Mouse (Mus musculus): ENCODE data around the gene Krt72. TPM values are rescaled to one million over a fixed set of nuclear protein-coding genes. Genes with fewer than 3 reads are reported as not detected.

Gene Krt72
- total RNA-seq (2014; rRNA removed) (not detected in 2 replicates), polyA plus RNA-seq (2012; rRNA removed) (not detected in 2 replicates)

DNA sequence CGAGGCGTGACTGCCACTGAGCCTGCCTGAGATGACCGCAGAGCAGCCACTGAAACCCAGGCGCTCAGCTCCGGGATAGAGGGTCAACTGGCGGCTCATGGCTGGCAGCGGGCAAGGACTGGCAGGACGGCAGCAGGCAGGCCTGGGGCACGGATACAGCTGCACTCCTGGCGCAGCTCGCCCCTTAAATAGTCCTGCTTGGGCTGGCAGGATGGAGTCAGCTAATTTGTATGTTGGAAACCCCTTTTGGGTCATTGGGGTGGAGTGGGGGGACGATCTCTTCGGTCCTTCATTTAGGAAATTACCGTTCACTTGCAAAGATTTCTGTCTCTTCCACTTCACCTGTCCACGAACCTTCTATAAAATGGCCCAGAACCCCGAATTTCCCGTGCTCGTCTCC, at the start of gene Krt72:
Krt72 (minus strand) TSS at position 101 of the 400 bp plus-strand sequence.
- no peak for DNase-seq (ENCODE audit: extremely low read depth, low read depth, low spot score)

GRCm38 (mm10) chr15:101834784-101835328, 48.6 kb upstream of the Krt72 start:
- TF ChIP-seq POLR2A (IDR thresholded peaks at IDR 0.05; ENCODE audit: extremely low read depth, insufficient read depth, low read length): no peak
- no peak for TF ChIP-seq CTCF (IDR thresholded peaks at IDR 0.05; ENCODE audit: low read depth, low read length)
- H3K9ac ChIP-seq (ENCODE audit: low read depth, low read length): no peak overlapping the region
- H3K4me1 ChIP-seq (ENCODE audit: control insufficient read depth, insufficient read depth, low read length): no peaks in the 10 kb centered on the region
- H3K27me3 ChIP-seq (ENCODE audit: control insufficient read depth, insufficient read depth, low read length): peaks cover 3% of the 10 kb centered on the region; the same call in 1 of the 2 replicates
- no peak overlapping the region for H3K27ac ChIP-seq (replicated peaks; ENCODE audit: insufficient read depth, low read depth, low read length)
- H3K4me3 ChIP-seq (ENCODE audit: insufficient read depth, low read depth, low read length): no peak overlapping the region
- 46% methylated on average over 5 of the region's 5 CpGs for WGBS
- H3K79me2 ChIP-seq (ENCODE audit: control insufficient read depth, insufficient read depth, low read length): no peaks in the 10 kb centered on the region
- no peak for DNase-seq (ENCODE audit: extremely low read depth, low read depth, low spot score)
- no peaks in the 10 kb centered on the region for H3K36me3 ChIP-seq (ENCODE audit: control insufficient read depth, insufficient read depth, low read length)

More for the DNA sequence above, at the start of gene Krt72:
- no peaks in the 10 kb centered on the region for H3K27me3 ChIP-seq (ENCODE audit: control insufficient read depth, insufficient read depth, low read length)
- H3K4me3 ChIP-seq (ENCODE audit: insufficient read depth, low read depth, low read length): no peak within 1 kb of the TSS
- no peaks in the 10 kb centered on the region for H3K36me3 ChIP-seq (ENCODE audit: control insufficient read depth, insufficient read depth, low read length)
- WGBS: 85% methylated on average over 18 of the region's 18 CpGs
- no peak within 1 kb of the TSS for H3K27ac ChIP-seq (replicated peaks; ENCODE audit: insufficient read depth, low read depth, low read length)
- H3K79me2 ChIP-seq (ENCODE audit: control insufficient read depth, insufficient read depth, low read length): no peaks in the 10 kb centered on the region
- no peaks in the 10 kb centered on the region for H3K4me1 ChIP-seq (ENCODE audit: control insufficient read depth, insufficient read depth, low read length)
- no peak within 1 kb of the TSS for H3K9ac ChIP-seq (ENCODE audit: low read depth, low read length)
- TF ChIP-seq POLR2A (IDR thresholded peaks at IDR 0.05; ENCODE audit: extremely low read depth, insufficient read depth, low read length): no peak
- no peak for TF ChIP-seq CTCF (IDR thresholded peaks at IDR 0.05; ENCODE audit: low read depth, low read length)

DNA sequence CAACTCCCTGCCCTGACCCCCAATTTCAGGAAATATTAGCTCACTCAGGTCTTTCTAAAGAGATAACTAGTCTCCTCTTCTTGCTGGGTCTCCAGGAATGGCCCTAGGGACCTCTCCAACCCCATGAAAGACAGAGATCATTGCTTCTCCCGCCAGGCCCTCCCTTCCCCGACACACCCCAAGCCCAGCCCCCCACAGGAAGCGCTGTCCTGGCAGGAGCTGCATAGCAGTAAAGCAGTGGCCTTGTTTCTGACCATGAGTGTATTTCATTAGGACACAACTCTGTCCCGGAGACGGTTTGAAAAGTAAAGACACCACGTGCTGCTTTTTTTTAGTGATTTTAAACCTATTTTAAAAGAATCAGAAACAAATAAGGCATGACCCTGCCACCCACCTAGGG, 46.9 kb upstream of the Krt72 start:
- H3K79me2 ChIP-seq (ENCODE audit: control insufficient read depth, insufficient read depth, low read length): no peaks in the 10 kb centered on the region
- WGBS: 46% methylated on average over 6 of the region's 6 CpGs
- DNase-seq (ENCODE audit: extremely low read depth, low read depth, low spot score): no peak
- H3K36me3 ChIP-seq (ENCODE audit: control insufficient read depth, insufficient read depth, low read length): no peaks in the 10 kb centered on the region
- no peak overlapping the region for H3K27ac ChIP-seq (replicated peaks; ENCODE audit: insufficient read depth, low read depth, low read length)
- no peak overlapping the region for H3K9ac ChIP-seq (ENCODE audit: low read depth, low read length)
- TF ChIP-seq POLR2A (IDR thresholded peaks at IDR 0.05; ENCODE audit: extremely low read depth, insufficient read depth, low read length) (no peak), CTCF (IDR thresholded peaks at IDR 0.05; ENCODE audit: low read depth, low read length) (no peak)
- no peaks in the 10 kb centered on the region for H3K4me1 ChIP-seq (ENCODE audit: control insufficient read depth, insufficient read depth, low read length)
- H3K4me3 ChIP-seq (ENCODE audit: insufficient read depth, low read depth, low read length): no peak overlapping the region
- H3K27me3 ChIP-seq (ENCODE audit: control insufficient read depth, insufficient read depth, low read length): peaks cover 3% of the 10 kb centered on the region; the same call in 1 of the 2 replicates

- Histone ChIP-seq H3K4me1 (ENCODE audit: control insufficient read depth, insufficient read depth, low read length) (no peaks in the 10 kb centered on the region), H3K79me2 (ENCODE audit: control insufficient read depth, insufficient read depth, low read length) (no peaks in the 10 kb centered on the region)
- WGBS: 69% methylated on average over 5 of the region's 5 CpGs
Observed at GRCm38 (mm10) chr15:101829441-101829840, 43.2 kb upstream of the Krt72 start.

DNA sequence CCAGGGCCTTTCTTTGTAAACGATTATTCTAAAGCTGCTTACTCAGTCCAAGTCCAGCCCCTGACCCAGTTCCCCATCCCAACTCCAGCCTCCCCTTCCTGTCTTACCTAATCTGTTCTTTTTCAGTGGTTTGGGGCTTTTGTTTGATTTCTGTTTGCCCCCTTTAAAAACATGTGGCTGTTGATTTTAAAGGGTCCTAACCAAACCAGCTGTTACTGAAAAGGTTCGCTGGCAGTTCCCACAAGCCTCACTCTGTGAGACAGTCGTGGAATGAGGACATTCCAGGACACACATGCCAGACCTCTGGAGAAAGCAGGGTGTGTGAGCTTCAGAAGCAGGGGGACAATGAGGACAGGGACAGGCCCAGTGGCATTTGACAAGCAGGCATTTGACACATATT, 35.5 kb upstream of the Krt72 start:
- 19% methylated on average over 3 of the region's 3 CpGs for WGBS
- no peak for DNase-seq (ENCODE audit: extremely low read depth, low read depth, low spot score)
- peaks cover 7% of the 10 kb centered on the region for H3K27me3 ChIP-seq (ENCODE audit: control insufficient read depth, insufficient read depth, low read length)
- no peak for TF ChIP-seq POLR2A (IDR thresholded peaks at IDR 0.05; ENCODE audit: extremely low read depth, insufficient read depth, low read length)
- TF ChIP-seq CTCF (IDR thresholded peaks at IDR 0.05; ENCODE audit: low read depth, low read length): no peak
- H3K9ac ChIP-seq (ENCODE audit: low read depth, low read length): no peak overlapping the region
- no peaks in the 10 kb centered on the region for H3K4me1 ChIP-seq (ENCODE audit: control insufficient read depth, insufficient read depth, low read length)
- H3K4me3 ChIP-seq (ENCODE audit: insufficient read depth, low read depth, low read length): no peak overlapping the region
- no peak overlapping the region for H3K27ac ChIP-seq (replicated peaks; ENCODE audit: insufficient read depth, low read depth, low read length)
- no peaks in the 10 kb centered on the region for H3K79me2 ChIP-seq (ENCODE audit: control insufficient read depth, insufficient read depth, low read length)
- H3K36me3 ChIP-seq (ENCODE audit: control insufficient read depth, insufficient read depth, low read length): no peaks in the 10 kb centered on the region

More at GRCm38 (mm10) chr15:101829441-101829840, 43.2 kb upstream of the Krt72 start:
- Histone ChIP-seq H3K4me3 (ENCODE audit: insufficient read depth, low read depth, low read length) (no peak overlapping the region), H3K27ac (replicated peaks; ENCODE audit: insufficient read depth, low read depth, low read length) (no peak overlapping the region), H3K9ac (ENCODE audit: low read depth, low read length) (no peak overlapping the region), H3K36me3 (ENCODE audit: control insufficient read depth, insufficient read depth, low read length) (no peaks in the 10 kb centered on the region), H3K27me3 (ENCODE audit: control insufficient read depth, insufficient read depth, low read length) (no peaks in the 10 kb centered on the region; the same call in 1 of the 2 replicates)
- no peak for DNase-seq (ENCODE audit: extremely low read depth, low read depth, low spot score)
- TF ChIP-seq POLR2A (IDR thresholded peaks at IDR 0.05; ENCODE audit: extremely low read depth, insufficient read depth, low read length) (no peak), CTCF (IDR thresholded peaks at IDR 0.05; ENCODE audit: low read depth, low read length) (no peak)

DNA sequence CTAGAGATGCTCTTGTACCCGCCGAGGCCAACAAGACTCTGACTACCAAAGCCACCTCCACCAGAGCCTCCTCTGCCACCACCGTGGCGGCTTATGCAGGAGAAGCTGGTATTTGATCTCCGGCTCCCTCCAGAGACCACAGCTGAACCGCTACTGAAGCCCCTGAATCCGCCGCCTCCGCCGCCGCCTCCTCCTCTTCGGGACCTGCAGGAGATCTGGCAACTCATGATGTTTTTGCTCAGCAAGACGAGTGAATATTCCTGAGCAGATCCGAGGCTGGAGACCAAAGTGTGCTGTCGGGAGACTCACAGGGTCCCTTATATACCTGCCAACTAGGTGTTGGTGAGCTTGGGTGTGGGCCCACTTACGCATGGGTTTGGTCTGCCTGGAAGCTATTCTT, 31.6 kb upstream of the Krt72 start, which contains the start of gene Krt2:
Krt2 (minus strand) TSS at position 295 of the 400 bp plus-strand sequence.
- 66% methylated on average over 16 of the region's 16 CpGs for WGBS

More for the DNA sequence above, 31.6 kb upstream of the Krt72 start, which contains the start of gene Krt2:
- H3K4me1 ChIP-seq (ENCODE audit: control insufficient read depth, insufficient read depth, low read length): no peaks in the 10 kb centered on the region
- no peaks in the 10 kb centered on the region for H3K36me3 ChIP-seq (ENCODE audit: control insufficient read depth, insufficient read depth, low read length)
- no peak within 1 kb of the TSS for H3K4me3 ChIP-seq (ENCODE audit: insufficient read depth, low read depth, low read length)
- H3K27ac ChIP-seq (replicated peaks; ENCODE audit: insufficient read depth, low read depth, low read length): no peak within 1 kb of the TSS
- H3K9ac ChIP-seq (ENCODE audit: low read depth, low read length): no peak within 1 kb of the TSS
- no peak for DNase-seq (ENCODE audit: extremely low read depth, low read depth, low spot score)
- H3K79me2 ChIP-seq (ENCODE audit: control insufficient read depth, insufficient read depth, low read length): no peaks in the 10 kb centered on the region
- TF ChIP-seq POLR2A (IDR thresholded peaks at IDR 0.05; ENCODE audit: extremely low read depth, insufficient read depth, low read length): no peak
- no peak for TF ChIP-seq CTCF (IDR thresholded peaks at IDR 0.05; ENCODE audit: low read depth, low read length)
- H3K27me3 ChIP-seq (ENCODE audit: control insufficient read depth, insufficient read depth, low read length): peaks cover 4% of the 10 kb centered on the region; the same call in 1 of the 2 replicates
